Mouse (Mus musculus) limb, embryonic 13.5 days (tissue): Measurements from ENCODE around the gene Grap2. TPM values are rescaled to one million over a fixed set of nuclear protein-coding genes. Genes with fewer than 3 reads are reported as not detected.

Source experiments
- ATAC-seq: fragments of 200-750 bp; cut with Nextera tagmentation; 2 replicates; pipeline ENCODE4 v1.8.0; 2017; ENCODE audit warnings: low read depth, moderate number of reproducible peaks, moderate TSS enrichment; ENCODE audit not compliant: low FRiP score
- H3K27ac ChIP-seq: fragments of 300-500 bp; sonication (generic); 2 replicates; pipeline ENCODE4 v1.5.1; 2015; ENCODE audit warnings: inconsistent platforms, mild to moderate bottlenecking, moderate library complexity
- H3K27me3 ChIP-seq: fragments of 300-500 bp; sonication (generic); 2 replicates; pipeline ENCODE4 v1.6.1; 2015; ENCODE audit warnings: mild to moderate bottlenecking, inconsistent platforms
- H3K36me3 ChIP-seq: fragments of 300-500 bp; sonication (generic); 2 replicates; pipeline ENCODE4 v1.6.1; 2015; ENCODE audit warnings: inconsistent platforms, mild to moderate bottlenecking, moderate library complexity
- H3K4me1 ChIP-seq: fragments of 300-500 bp; sonication (generic); 2 replicates; pipeline ENCODE4 v1.6.1; 2015; ENCODE audit warnings: inconsistent platforms
- H3K4me2 ChIP-seq: fragments of 300-500 bp; sonication (generic); replicated peaks from 2 replicates; pipeline ENCODE4 v1.6.1; 2015; ENCODE audit warnings: inconsistent platforms, mild to moderate bottlenecking, moderate library complexity
- H3K4me3 ChIP-seq: fragments of 300-500 bp; sonication (generic); 2 replicates; pipeline ENCODE4 v1.5.1; 2015; ENCODE audit warnings: moderate library complexity, mild to moderate bottlenecking, inconsistent platforms
- H3K9ac ChIP-seq: fragments of 300-500 bp; sonication (generic); 2 replicates; pipeline ENCODE4 v1.6.1; 2015; ENCODE audit warnings: mild to moderate bottlenecking, inconsistent platforms
- H3K9me3 ChIP-seq: fragments of 300-500 bp; sonication (generic); 2 replicates; pipeline ENCODE4 v1.6.1; 2016; ENCODE audit warnings: inconsistent platforms
- WGBS: fragments of 180-500 bp; shearing (Covaris S2); methylation state at CpG from one replicate; pipeline ENCODE4 v1.1.7; 2015; 5-methylcytosine and 5-hydroxymethylcytosine counted together
- polyA plus RNA-seq: library from polyadenylated mRNA; unstranded; fragments of >200 nt; fragmentation: Nextera tagmentation; extraction: Ambion mirVana; gene quantifications from 2 replicates; pipeline ENCODE4 v1.2.1, GENCODE M21; 2015

Gene Grap2
- polyA plus RNA-seq, 1 experiment from 2014 or later, result 0.93 TPM

DNA sequence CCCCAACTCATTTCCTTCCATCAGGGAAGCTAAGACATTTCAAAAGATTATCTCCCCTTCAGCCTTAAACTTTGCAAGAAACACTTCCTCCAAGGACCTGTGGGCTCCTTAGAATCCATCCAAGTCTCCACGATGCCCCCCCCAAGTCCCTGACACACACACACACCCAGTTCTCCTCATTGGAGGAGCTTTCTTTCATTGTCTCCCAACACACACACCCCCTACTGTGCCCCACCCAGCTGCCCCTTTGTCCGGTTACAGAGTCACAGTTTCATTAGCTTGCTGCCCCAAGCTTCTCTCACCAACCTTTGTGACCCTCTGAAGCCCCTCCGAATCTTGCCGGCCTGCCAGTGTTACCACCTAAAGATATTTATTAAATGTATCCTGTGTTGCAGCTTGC is 13.9 kb downstream of the Grap2 start:
- Histone ChIP-seq H3K9ac (no peak overlapping the region), H3K4me3 (no peak overlapping the region), H3K9me3 (no peaks in the 10 kb centered on the region), H3K36me3 (no peaks in the 10 kb centered on the region), H3K4me2 (no peak overlapping the region), H3K4me1 (0 out of 2 replicates have a peak, but pooled peaks cover 3% of the 10 kb centered on the region), H3K27me3 (no peaks in the 10 kb centered on the region), H3K27ac (no peak overlapping the region)
- 60% methylated on average over 4 of the region's 4 CpGs for WGBS
- no peak for ATAC-seq

GRCm38 (mm10) chr15:80590641-80591040 is 18.2 kb downstream of the Grap2 start:
- Histone ChIP-seq H3K27me3 (no peaks in the 10 kb centered on the region), H3K9me3 (no peaks in the 10 kb centered on the region), H3K27ac (no peak overlapping the region), H3K9ac (no peak overlapping the region), H3K4me2 (no peak overlapping the region), H3K4me1 (peaks cover 15% of the 10 kb centered on the region; the same call in 1 of the 2 replicates), H3K36me3 (no peaks in the 10 kb centered on the region), H3K4me3 (no peak overlapping the region)
- 89% methylated on average over 5 of the region's 5 CpGs for WGBS
- ATAC-seq, result no peak

- Histone ChIP-seq H3K4me1 (peaks cover 21% of the 10 kb centered on the region), H3K4me2 (no peak overlapping the region), H3K9me3 (no peaks in the 10 kb centered on the region), H3K27me3 (no peaks in the 10 kb centered on the region; the same call in 1 of the 2 replicates), H3K9ac (no peak overlapping the region), H3K27ac (no peak overlapping the region), H3K36me3 (no peaks in the 10 kb centered on the region), H3K4me3 (no peak overlapping the region)
- no peak for ATAC-seq
- 63% methylated on average over 6 of the region's 6 CpGs for WGBS
These were observed 20.3 kb downstream of the Grap2 start for GRCm38 (mm10) chr15:80592737-80593136.

DNA sequence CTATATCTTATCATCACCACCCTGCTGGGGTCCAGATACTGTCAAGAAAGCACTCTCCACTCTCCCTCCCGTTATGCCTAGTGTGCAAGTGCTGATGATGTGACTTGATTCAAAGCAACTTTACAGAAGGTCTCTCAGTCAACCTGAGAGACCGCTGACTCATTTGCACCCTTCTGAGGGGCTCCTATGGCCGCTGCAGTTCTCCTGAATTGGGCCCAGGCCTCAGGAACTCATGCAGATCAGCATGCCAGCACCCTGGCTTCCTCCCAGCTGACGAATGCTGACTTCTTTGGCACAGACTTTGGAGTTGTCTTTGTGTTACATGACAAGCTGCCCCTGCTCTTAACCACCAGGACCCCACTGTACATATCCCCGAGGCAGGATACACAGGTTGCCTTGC is 21.5 kb downstream of the Grap2 start:
- Histone ChIP-seq H3K4me1 (peaks cover 27% of the 10 kb centered on the region), H3K9ac (no peak overlapping the region), H3K36me3 (no peaks in the 10 kb centered on the region), H3K9me3 (no peaks in the 10 kb centered on the region), H3K4me3 (no peak overlapping the region), H3K27me3 (no peaks in the 10 kb centered on the region; the same call in 1 of the 2 replicates), H3K4me2 (no peak overlapping the region), H3K27ac (no peak overlapping the region)
- no peak for ATAC-seq
- 61% methylated on average over 5 of the region's 5 CpGs for WGBS

DNA sequence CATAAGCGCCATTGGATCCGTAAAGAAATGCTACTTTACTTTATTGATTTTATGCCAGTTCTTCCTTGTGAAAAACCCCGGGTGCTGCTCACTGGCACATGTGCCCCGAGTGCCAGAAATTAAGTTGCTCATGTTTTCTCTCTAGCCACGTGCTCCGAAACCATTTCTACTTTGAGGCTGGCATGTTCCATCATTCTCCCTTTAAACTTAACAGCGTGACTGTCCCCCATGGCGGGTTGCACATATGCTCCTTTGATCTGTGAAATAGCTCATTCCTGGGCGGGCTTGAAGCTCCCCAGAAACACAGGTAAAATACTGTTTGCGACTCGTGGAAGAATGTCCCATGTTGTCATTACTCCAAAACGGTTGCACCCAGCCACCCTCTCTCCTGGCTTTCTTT is 26.4 kb downstream of the Grap2 start:
- Histone ChIP-seq H3K4me2 (peak overlapping the region; percentile 37), H3K9ac (no peak overlapping the region), H3K36me3 (no peaks in the 10 kb centered on the region), H3K27me3 (no peaks in the 10 kb centered on the region; the same call in 1 of the 2 replicates), H3K27ac (no peak overlapping the region), H3K9me3 (no peaks in the 10 kb centered on the region), H3K4me1 (peaks cover 45% of the 10 kb centered on the region), H3K4me3 (no peak overlapping the region)
- 34% methylated on average over 12 of the region's 12 CpGs for WGBS
- no peak; the same call in 1 of the 2 replicates for ATAC-seq

GRCm38 (mm10) chr15:80599213-80599750 is 26.9 kb downstream of the Grap2 start:
- H3K27ac ChIP-seq, result no peak overlapping the region
- H3K9ac ChIP-seq, result no peak overlapping the region
- no peak for ATAC-seq
- no peaks in the 10 kb centered on the region; the same call in 1 of the 2 replicates for H3K27me3 ChIP-seq
- H3K4me3 ChIP-seq, result no peak overlapping the region
- H3K4me2 ChIP-seq, result peak overlapping the region; percentile 37
- peaks cover 3% of the 10 kb centered on the region; the same call in 1 of the 2 replicates for H3K9me3 ChIP-seq
- H3K36me3 ChIP-seq, result no peaks in the 10 kb centered on the region
- 36% methylated on average over 16 of the region's 16 CpGs for WGBS
- H3K4me1 ChIP-seq, result peaks cover 43% of the 10 kb centered on the region

DNA sequence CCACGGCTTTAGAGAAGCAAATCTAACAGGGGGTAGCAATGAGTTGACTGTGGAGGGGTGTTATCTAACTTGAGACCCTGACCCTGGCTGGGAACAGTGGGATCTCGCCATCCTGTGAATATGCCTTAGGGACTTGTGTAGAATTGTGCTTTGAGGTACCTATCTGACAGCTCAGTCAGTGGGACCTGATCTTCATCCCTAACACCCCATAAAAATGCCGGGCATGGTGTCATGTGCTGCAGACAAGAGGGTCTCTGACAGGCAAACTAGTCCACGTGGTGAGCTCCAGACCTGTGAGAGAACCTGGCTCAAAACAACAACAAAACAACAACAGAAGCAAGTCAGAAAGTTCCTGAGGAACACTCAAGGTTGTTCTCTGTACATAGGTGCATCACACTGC is 27.4 kb downstream of the Grap2 start:
- no peak overlapping the region for H3K27ac ChIP-seq
- H3K4me2 ChIP-seq, result peak overlapping the region; percentile 37; the same call in 1 of the 2 replicates
- H3K4me3 ChIP-seq, result no peak overlapping the region
- H3K36me3 ChIP-seq, result no peaks in the 10 kb centered on the region
- ATAC-seq, result no peak
- H3K9me3 ChIP-seq, result peaks cover 5% of the 10 kb centered on the region; the same call in 1 of the 2 replicates
- no peak overlapping the region for H3K9ac ChIP-seq
- H3K27me3 ChIP-seq, result no peaks in the 10 kb centered on the region; the same call in 1 of the 2 replicates
- 28% methylated on average over 4 of the region's 4 CpGs for WGBS
- H3K4me1 ChIP-seq, result peaks cover 43% of the 10 kb centered on the region

DNA sequence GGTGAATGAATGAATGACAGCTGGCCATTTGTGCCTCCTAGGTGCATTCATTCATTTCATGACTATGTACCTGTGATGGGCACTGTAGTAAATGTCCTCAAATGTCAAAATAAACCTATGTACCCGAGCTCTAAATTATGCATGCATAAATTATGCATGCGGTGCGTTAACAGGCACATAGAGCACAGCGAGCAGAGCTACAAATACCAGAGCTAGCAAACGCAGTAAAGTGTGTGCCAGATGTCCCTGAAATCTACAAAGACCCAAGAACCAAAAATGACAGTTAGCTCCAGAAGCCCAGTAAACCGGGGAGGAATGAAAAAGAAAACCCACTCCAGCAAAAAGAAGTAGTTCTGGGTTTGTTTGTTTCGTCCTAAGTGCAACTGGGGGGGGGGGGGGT is 29.1 kb downstream of the Grap2 start:
- Histone ChIP-seq H3K9me3 (peaks cover 5% of the 10 kb centered on the region; the same call in 1 of the 2 replicates), H3K4me1 (peaks cover 29% of the 10 kb centered on the region), H3K9ac (no peak overlapping the region), H3K27me3 (no peaks in the 10 kb centered on the region; the same call in 1 of the 2 replicates), H3K36me3 (no peaks in the 10 kb centered on the region), H3K4me3 (no peak overlapping the region), H3K27ac (no peak overlapping the region), H3K4me2 (no peak overlapping the region)
- WGBS, result 43% methylated on average over 7 of the region's 7 CpGs
- ATAC-seq, result no peak

DNA sequence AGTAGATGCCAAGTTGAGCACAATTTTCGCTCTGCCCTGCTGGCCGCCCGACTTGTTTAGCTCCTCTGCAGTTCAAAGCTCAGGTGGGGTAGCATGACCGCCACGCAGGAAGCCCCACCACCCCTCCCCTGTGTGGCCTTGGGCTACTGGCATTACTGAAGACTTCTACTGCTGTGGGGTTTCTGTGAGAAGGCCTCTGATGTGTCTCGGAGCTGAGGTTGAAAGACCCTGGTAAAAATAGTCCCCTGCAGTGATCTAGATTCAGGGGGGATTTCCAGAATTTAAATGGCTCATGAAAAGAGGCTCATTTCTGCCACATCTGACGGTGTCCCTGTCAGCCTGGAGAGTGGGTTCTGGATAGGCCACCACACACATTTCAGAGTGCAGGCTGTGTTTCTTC is 30.1 kb downstream of the Grap2 start:
- H3K4me2 ChIP-seq, result no peak overlapping the region
- WGBS, result 42% methylated on average over 7 of the region's 7 CpGs
- ATAC-seq, result no peak
- no peak overlapping the region for H3K4me3 ChIP-seq
- no peaks in the 10 kb centered on the region for H3K36me3 ChIP-seq
- H3K27me3 ChIP-seq, result no peaks in the 10 kb centered on the region
- H3K9ac ChIP-seq, result no peak overlapping the region
- peaks cover 29% of the 10 kb centered on the region for H3K4me1 ChIP-seq
- no peak overlapping the region for H3K27ac ChIP-seq
- H3K9me3 ChIP-seq, result peaks cover 5% of the 10 kb centered on the region; the same call in 1 of the 2 replicates

DNA sequence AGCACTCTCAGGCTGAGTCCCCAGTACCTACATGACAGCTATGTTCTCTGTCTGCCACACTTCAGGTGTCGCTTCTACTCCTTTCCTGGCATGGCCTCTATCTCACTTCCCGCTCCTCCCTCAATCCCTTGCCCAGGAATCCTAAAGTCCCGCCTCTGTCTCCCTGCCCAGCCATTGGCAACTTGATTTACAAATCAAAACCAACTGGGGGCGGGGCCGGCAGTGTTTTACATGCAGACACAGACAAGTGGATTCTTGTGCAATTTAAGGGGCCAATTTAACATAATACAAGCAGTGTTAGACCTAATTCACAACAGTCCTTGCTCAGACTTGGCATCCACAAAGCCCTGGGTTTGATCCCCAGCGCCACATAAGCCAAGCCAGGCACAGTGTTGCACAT is 31.6 kb downstream of the Grap2 start:
- Histone ChIP-seq H3K9ac (no peak overlapping the region), H3K4me3 (no peak overlapping the region), H3K4me2 (no peak overlapping the region), H3K4me1 (peaks cover 26% of the 10 kb centered on the region), H3K27ac (no peak overlapping the region), H3K9me3 (peaks cover 5% of the 10 kb centered on the region; the same call in 1 of the 2 replicates), H3K36me3 (no peaks in the 10 kb centered on the region), H3K27me3 (no peaks in the 10 kb centered on the region)
- no peak for ATAC-seq
- WGBS, result 81% methylated on average over 6 of the region's 6 CpGs

DNA sequence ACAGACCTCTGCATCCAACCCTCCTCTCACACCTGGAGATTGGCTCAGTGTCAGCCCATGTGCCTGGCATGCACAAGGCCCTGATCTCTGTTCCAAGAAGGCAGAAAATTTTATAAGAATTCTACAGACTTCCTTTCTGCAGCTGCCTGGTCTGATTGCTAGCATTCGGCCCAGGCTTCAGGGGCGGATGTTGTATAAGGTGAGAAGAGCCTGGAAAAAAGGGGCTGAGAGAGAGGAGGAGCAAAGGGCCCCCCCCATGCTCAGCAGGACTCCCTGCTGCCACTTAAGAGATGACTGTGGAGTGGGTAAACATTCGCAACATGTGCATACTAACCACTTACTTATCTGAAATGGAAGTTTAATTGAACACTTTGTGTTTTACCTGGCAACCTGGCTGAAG is 35.6 kb downstream of the Grap2 start:
- Histone ChIP-seq H3K4me2 (no peak overlapping the region), H3K4me3 (no peak overlapping the region), H3K27ac (0 out of 2 replicates have a peak overlapping the region, but pooled peaks have one; percentile 6), H3K27me3 (no peaks in the 10 kb centered on the region), H3K36me3 (no peaks in the 10 kb centered on the region), H3K4me1 (peaks cover 6% of the 10 kb centered on the region), H3K9ac (no peak overlapping the region), H3K9me3 (peaks cover 5% of the 10 kb centered on the region; the same call in 1 of the 2 replicates)
- ATAC-seq, result no peak
- WGBS, result 58% methylated on average over 3 of the region's 3 CpGs

DNA sequence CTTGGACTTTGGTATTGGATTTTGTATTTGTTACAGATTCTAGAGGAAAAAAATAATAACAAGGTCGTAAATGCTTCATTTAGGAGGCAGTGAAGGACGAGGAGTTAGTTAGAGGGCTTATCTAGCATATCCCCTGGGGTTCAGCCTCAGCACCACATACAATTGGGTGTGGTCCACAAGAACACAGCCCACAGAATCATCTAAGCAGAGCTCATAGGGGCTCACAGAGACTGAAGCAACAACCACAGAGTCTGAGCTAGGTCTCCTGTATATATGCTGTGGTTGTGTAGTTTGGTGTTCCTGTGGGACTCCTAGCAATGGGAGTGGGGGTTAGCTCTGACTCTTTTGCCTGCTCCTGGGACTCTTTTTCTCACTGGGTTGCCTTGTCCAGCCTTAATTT is 37.9 kb downstream of the Grap2 start:
- H3K4me3 ChIP-seq, result no peak overlapping the region
- WGBS, result 61% methylated on average over 2 of the region's 2 CpGs
- peaks cover 5% of the 10 kb centered on the region; the same call in 1 of the 2 replicates for H3K27me3 ChIP-seq
- no peak for ATAC-seq
- H3K36me3 ChIP-seq, result no peaks in the 10 kb centered on the region
- peaks cover 15% of the 10 kb centered on the region for H3K4me1 ChIP-seq
- no peaks in the 10 kb centered on the region for H3K9me3 ChIP-seq
- H3K27ac ChIP-seq, result no peak overlapping the region
- no peak overlapping the region for H3K9ac ChIP-seq
- H3K4me2 ChIP-seq, result no peak overlapping the region

- peaks cover 17% of the 10 kb centered on the region for H3K27me3 ChIP-seq
- H3K27ac ChIP-seq, result no peak overlapping the region
- no peaks in the 10 kb centered on the region for H3K36me3 ChIP-seq
- 69% methylated on average over 5 of the region's 5 CpGs for WGBS
- peaks cover 23% of the 10 kb centered on the region for H3K4me1 ChIP-seq
- H3K4me3 ChIP-seq, result no peak overlapping the region
- no peak overlapping the region for H3K9ac ChIP-seq
- no peak for ATAC-seq
- H3K9me3 ChIP-seq, result no peaks in the 10 kb centered on the region
- no peak overlapping the region for H3K4me2 ChIP-seq
These were observed 39.1 kb downstream of the Grap2 start for GRCm38 (mm10) chr15:80611478-80611877.
